Mouse (Mus musculus): ENCODE data around the gene 4930447C04Rik. TPM values are rescaled to one million over a fixed set of nuclear protein-coding genes. Genes with fewer than 3 reads are reported as not detected.

The 4930447C04Rik gene
- total and polyA plus RNA-seq, 3 experiments: 0.30 to 0.47 TPM; not detected in 1

- no peak for DNase-seq
- TF ChIP-seq POLR2A (IDR thresholded peaks at IDR 0.05; ENCODE audit: insufficient read depth, low read depth, low read length) (no peak), CTCF (IDR thresholded peaks at IDR 0.05) (peak; percentile 57), EP300 (IDR thresholded peaks at IDR 0.05; ENCODE audit: insufficient read depth, low read depth, low read length) (no peak)
- Histone ChIP-seq H3K79me2 (replicated peaks; ENCODE audit: control insufficient read depth, insufficient read depth, low read length) (no peaks in the 10 kb centered on the region), H3K27ac (no peak overlapping the region), H3K9ac (ENCODE audit: low read depth, low read length) (no peak overlapping the region), H3K4me1 (ENCODE audit: control insufficient read depth, insufficient read depth, low read length) (no peaks in the 10 kb centered on the region), H3K36me3 (ENCODE audit: control insufficient read depth, insufficient read depth, low read length) (no peaks in the 10 kb centered on the region), H3K4me3 (no peak overlapping the region), H3K27me3 (ENCODE audit: control insufficient read depth, insufficient read depth, low read length) (peaks cover 5% of the 10 kb centered on the region)
- WGBS: 69% methylated on average over 14 of the region's 14 CpGs
- intact Hi-C loops (cut with DNase I): no loop called here
Measured at GRCm38 (mm10) chr12:72834773-72835517, 105.6 kb downstream of the 4930447C04Rik start.

GRCm38 (mm10) chr12:72831711-72832432 lies 108.7 kb downstream of the 4930447C04Rik start:
- Histone ChIP-seq H3K36me3 (ENCODE audit: control insufficient read depth, insufficient read depth, low read length) (no peaks in the 10 kb centered on the region), H3K4me3 (peak overlapping the region; percentile 30), H3K27me3 (ENCODE audit: control insufficient read depth, insufficient read depth, low read length) (peaks cover 5% of the 10 kb centered on the region), H3K79me2 (replicated peaks; ENCODE audit: control insufficient read depth, insufficient read depth, low read length) (no peaks in the 10 kb centered on the region), H3K27ac (no peak overlapping the region), H3K4me1 (ENCODE audit: control insufficient read depth, insufficient read depth, low read length) (no peaks in the 10 kb centered on the region), H3K9ac (ENCODE audit: low read depth, low read length) (peak overlapping the region; percentile 54)
- WGBS: 10% methylated on average over 33 of the region's 42 CpGs
- intact Hi-C loops (cut with DNase I): no loop called here
- TF ChIP-seq CTCF (IDR thresholded peaks at IDR 0.05) (no peak), EP300 (IDR thresholded peaks at IDR 0.05; ENCODE audit: insufficient read depth, low read depth, low read length) (no peak), POLR2A (IDR thresholded peaks at IDR 0.05; ENCODE audit: insufficient read depth, low read depth, low read length) (no peak)
- DNase-seq: peak; percentile 26 to 38

Other genes with a start within 250 kb of the 4930447C04Rik start
- 100 to 1,000 TPM; 218 to 258 TPM for gene Ppm1a, start 183.3 kb downstream of the 4930447C04Rik start, total RNA-seq (2021)
- gene Ppm1a, start 183.3 kb downstream of the 4930447C04Rik start, polyA plus RNA-seq (2012; rRNA removed): 78.4 and 141 TPM in 2 replicates
- gene Six6, start 882 bp downstream of the 4930447C04Rik start, total RNA-seq (2021): not detected
- not detected in 2 replicates for gene Six6, start 882 bp downstream of the 4930447C04Rik start, polyA plus RNA-seq (2012; rRNA removed)
- gene Six1, start 113.1 kb upstream of the 4930447C04Rik start, total RNA-seq (2021): 1 to 10 TPM; 1.2 to 1.4 TPM
- gene Six1, start 113.1 kb upstream of the 4930447C04Rik start, polyA plus RNA-seq (2012; rRNA removed): 0.90 and 0.94 TPM in 2 replicates
- 1 to 10 TPM; 3.9 to 6.8 TPM for gene Six4, start 172.7 kb upstream of the 4930447C04Rik start, total RNA-seq (2021)
- 1.6 and 2.6 TPM in 2 replicates for gene Six4, start 172.7 kb upstream of the 4930447C04Rik start, polyA plus RNA-seq (2012; rRNA removed)
- gene Mnat1, start 182.9 kb upstream of the 4930447C04Rik start, total RNA-seq (2021): 10 to 100 TPM; 16.3 to 16.8 TPM
- 5.6 and 8.6 TPM in 2 replicates for gene Mnat1, start 182.9 kb upstream of the 4930447C04Rik start, polyA plus RNA-seq (2012; rRNA removed)

All from heart, adult 2 months (tissue).